Mouse (Mus musculus): ENCODE results near the gene B2m.
"Not testable (repeated sequence)": the region's sequence is repeated elsewhere in the genome, so short reads cannot be mapped to it uniquely, and the experiment has no call there.

B2m gene

GRCm38 (mm10) chr2:122147508-122148241, at the start of gene B2m:
Gene B2m, plus strand, starts transcription at chr2:122147686.
- DNase-seq, result peak; percentile 89

GRCm38 (mm10) chr2:122097686-122098085, 49.8 kb upstream of the B2m start:
- DNase-seq, result not testable (repeated sequence)

GRCm38 (mm10) chr2:122102070-122102469, 45.4 kb upstream of the B2m start:
- no peak for DNase-seq

- no peak for DNase-seq
These were observed 39.4 kb upstream of the B2m start for GRCm38 (mm10) chr2:122108101-122108500.

GRCm38 (mm10) chr2:122109714-122110113, 37.8 kb upstream of the B2m start:
- no peak for DNase-seq

- DNase-seq, result no peak
These were observed 30.6 kb upstream of the B2m start for GRCm38 (mm10) chr2:122116888-122117287.

- peak; percentile 94 for DNase-seq
These were observed 29.2 kb upstream of the B2m start, which contains the start of gene Spg11 for GRCm38 (mm10) chr2:122117961-122118958. Gene Spg11, minus strand, starts transcription at chr2:122118386.

GRCm38 (mm10) chr2:122125680-122126572, 21.6 kb upstream of the B2m start:
- DNase-seq, result no peak

- DNase-seq, result no peak
These were observed 20.6 kb upstream of the B2m start for GRCm38 (mm10) chr2:122126765-122127347.

- no peak for DNase-seq
These were observed 19.9 kb upstream of the B2m start for GRCm38 (mm10) chr2:122127635-122128034.

- no peak for DNase-seq
These were observed 15.4 kb upstream of the B2m start for GRCm38 (mm10) chr2:122132078-122132477.

GRCm38 (mm10) chr2:122132618-122133017, 14.9 kb upstream of the B2m start:
- no peak for DNase-seq

GRCm38 (mm10) chr2:122137839-122138465, 9.5 kb upstream of the B2m start:
- no peak for DNase-seq

- no peak for DNase-seq
These were observed 6.7 kb upstream of the B2m start for GRCm38 (mm10) chr2:122140815-122141214.

GRCm38 (mm10) chr2:122141332-122141967, 6.0 kb upstream of the B2m start:
- no peak for DNase-seq

- no peak for DNase-seq
These were observed 4.4 kb upstream of the B2m start for GRCm38 (mm10) chr2:122143111-122143510.

- no peak for DNase-seq
These were observed 1.7 kb upstream of the B2m start for GRCm38 (mm10) chr2:122145756-122146155.

GRCm38 (mm10) chr2:122146687-122147086, 799 bp upstream of the B2m start:
- no peak for DNase-seq

GRCm38 (mm10) chr2:122148242-122148917, 894 bp downstream of the B2m start:
- DNase-seq, result peak; percentile 11

GRCm38 (mm10) chr2:122149316-122149715, 1.8 kb downstream of the B2m start:
- DNase-seq, result no peak

GRCm38 (mm10) chr2:122149716-122150115, 2.2 kb downstream of the B2m start:
- no peak for DNase-seq

All from right cerebral cortex, postnatal 4 days (tissue).